Mouse (Mus musculus) 3T3-L1 (cell line): ENCODE measurements around the gene Cyp2e1.

Experiments used
- DNase-seq: peaks from one replicate; pipeline ENCODE4 v3.0.0-alpha.2; 2015; ENCODE audit warnings: low read depth, low spot score

Cyp2e1 gene

GRCm38 (mm10) chr7:140805704-140806103, 42.2 kb downstream of the Cyp2e1 start:
- peak; percentile 50 for DNase-seq

GRCm38 (mm10) chr7:140810496-140810895, 47.0 kb downstream of the Cyp2e1 start:
- DNase-seq = peak; percentile 15

GRCm38 (mm10) chr7:140811714-140812113, 48.2 kb downstream of the Cyp2e1 start:
- DNase-seq = no peak

DNA sequence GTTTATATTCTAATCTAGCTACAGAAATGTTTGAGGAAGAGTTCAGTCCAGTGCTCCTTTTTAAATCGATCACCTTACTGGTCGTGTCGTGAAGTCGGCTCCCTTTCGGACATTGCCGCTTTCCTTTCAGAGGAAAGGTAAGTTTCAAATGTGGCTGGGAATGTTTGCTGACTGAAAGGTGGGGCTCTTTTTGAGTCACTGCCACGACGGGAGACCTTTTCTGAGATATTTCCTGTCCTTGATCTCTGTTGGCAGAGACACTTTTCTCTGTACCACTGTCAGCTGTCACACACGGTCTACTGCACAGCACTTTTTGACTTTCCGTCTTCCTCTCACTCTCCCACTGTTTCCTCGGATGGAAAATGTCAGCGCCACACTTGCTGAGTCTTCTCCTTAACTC, 49.3 kb downstream of the Cyp2e1 start:
- no peak for DNase-seq

DNA sequence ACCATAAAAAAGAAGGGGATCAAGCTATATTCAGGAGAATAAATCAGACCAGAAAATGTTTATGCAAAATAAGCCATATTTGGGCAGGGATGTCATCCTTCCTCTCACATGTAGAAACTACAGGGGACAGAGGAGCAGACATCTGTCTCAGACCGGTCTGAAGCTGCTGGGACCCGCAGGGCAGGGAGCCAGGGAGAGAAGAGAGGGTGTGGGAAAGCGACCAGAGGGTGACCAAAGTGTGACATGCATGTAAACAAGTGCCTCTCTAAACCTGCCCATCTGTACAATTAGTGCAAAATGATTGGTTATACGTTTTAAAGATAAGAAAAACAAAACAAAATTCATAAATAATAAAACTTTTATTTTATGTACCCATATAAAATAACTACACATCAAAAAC, 56.6 kb downstream of the Cyp2e1 start:
- no peak for DNase-seq

DNA sequence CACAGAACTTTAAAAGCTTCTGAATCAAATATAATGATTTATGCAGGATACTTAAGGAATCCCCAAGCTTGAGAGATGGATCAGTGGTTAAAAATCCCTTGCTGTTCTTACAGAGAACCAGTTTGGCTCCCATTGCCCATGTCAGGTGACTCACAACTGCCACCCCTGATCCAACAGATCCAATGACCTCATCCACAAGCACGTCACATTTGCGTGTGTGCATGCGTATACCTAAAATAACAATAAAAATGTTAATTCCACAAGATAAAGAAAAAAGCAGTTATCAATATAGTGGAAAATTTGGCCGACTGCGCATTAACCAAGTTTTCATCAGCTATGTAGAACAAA, 57.7 kb downstream of the Cyp2e1 start:
- no peak for DNase-seq

- peak; percentile 38 for DNase-seq
Measured at GRCm38 (mm10) chr7:140821653-140822329, 58.3 kb downstream of the Cyp2e1 start, which contains the start of gene Zfp941. TSS of gene Zfp941 (minus strand) at chr7:140822178.

- no peak for DNase-seq
Measured at GRCm38 (mm10) chr7:140822731-140823130, 59.2 kb downstream of the Cyp2e1 start.
